Mouse (Mus musculus) kidney, adult 2 months (tissue): ENCODE measurements at regions not wholly inside any gene's neighbourhood (a gene's known extent, or its start where the extent isn't known, plus 50 kb on each side); places are given as distances from the start of the nearest gene placed in this dataset.

Experiments used
- CTCF ChIP-seq: fragments of 200-500 bp; conservative IDR thresholded peaks from 2 replicates; pipeline ENCODE4 v1.5.1; 2011; ENCODE audit warnings: low read depth, mild to moderate bottlenecking, control low read depth, low read length, moderate library complexity, mixed read lengths; ENCODE audit not compliant: insufficient read depth, insufficient read length
- POLR2A ChIP-seq: fragments of 200-500 bp; IDR thresholded peaks from one replicate; pipeline ENCODE4 v1.6.1; 2011; ENCODE audit warnings: low read depth, low read length, control low read depth

GRCm38 (mm10) chr11:39364827-39365226 lies 1330.2 kb downstream of the Mat2b start:
- TF ChIP-seq CTCF: no peak
- TF ChIP-seq POLR2A: no peak
